Mouse (Mus musculus) midbrain, postnatal 0 days (tissue): Measurements from ENCODE around the gene Fxyd4. TPM values are rescaled to one million over a fixed set of nuclear protein-coding genes. Genes with fewer than 3 reads are reported as not detected.

Experiments used
- ATAC-seq: fragments of 200-750 bp; cut with Nextera tagmentation; 2 replicates; pipeline ENCODE4 v1.8.0; 2017; ENCODE audit warnings: moderate number of reproducible peaks, mild to moderate bottlenecking, moderate TSS enrichment, moderate library complexity; ENCODE audit not compliant: low FRiP score
- DNase-seq: peaks from one replicate; pipeline ENCODE4 v3.0.0-alpha.2; 2015; ENCODE audit warnings: low spot score
- H3K27ac ChIP-seq: fragments of 300-500 bp; sonication (generic); 2 replicates; pipeline ENCODE4 v1.5.1; 2014; ENCODE audit warnings: low read depth, mild to moderate bottlenecking, low read length, mixed read lengths
- H3K27me3 ChIP-seq: fragments of 300-500 bp; sonication (generic); 2 replicates; pipeline ENCODE4 v1.6.1; 2014; ENCODE audit warnings: low read length, control low read depth, mixed read lengths; ENCODE audit not compliant: insufficient read depth
- H3K36me3 ChIP-seq: fragments of 300-500 bp; sonication (generic); 2 replicates; pipeline ENCODE4 v1.6.1; 2014; ENCODE audit warnings: low read length, control low read depth, mixed read lengths; ENCODE audit not compliant: insufficient read depth
- H3K4me1 ChIP-seq: fragments of 300-500 bp; sonication (generic); 2 replicates; pipeline ENCODE4 v1.6.1; 2014; ENCODE audit warnings: mild to moderate bottlenecking, control low read depth, antibody characterized with exemption, low read length, mixed read lengths; ENCODE audit not compliant: insufficient read depth
- H3K4me2 ChIP-seq: fragments of 300-500 bp; sonication (generic); 2 replicates; pipeline ENCODE4 v1.6.1; 2014; ENCODE audit warnings: low read depth, mild to moderate bottlenecking, low read length, mixed read lengths; ENCODE audit not compliant: poor library complexity, severe bottlenecking
- H3K4me3 ChIP-seq: fragments of 300-500 bp; sonication (generic); 2 replicates; pipeline ENCODE4 v1.5.1; 2014; ENCODE audit warnings: low read depth, mild to moderate bottlenecking, low read length, moderate library complexity
- H3K9ac ChIP-seq: fragments of 300-500 bp; sonication (generic); replicated peaks from 2 replicates; pipeline ENCODE4 v1.6.1; 2014; ENCODE audit warnings: mild to moderate bottlenecking, low read length, moderate library complexity, mixed read lengths; ENCODE audit not compliant: poor library complexity, severe bottlenecking
- H3K9me3 ChIP-seq: fragments of 300-500 bp; sonication (generic); 2 replicates; pipeline ENCODE4 v1.6.1; 2016; ENCODE audit warnings: low read length, control low read depth
- CTCF ChIP-seq: IDR thresholded peaks from 2 replicates; pipeline ENCODE4 v1.5.1; 2016; ENCODE audit warnings: antibody characterized with exemption, mild to moderate bottlenecking
- WGBS: fragments of 180-500 bp; shearing (Covaris S2); extraction: QIAGEN DNeasy Blood & Tissue Kit; methylation state at CpG from one replicate; pipeline ENCODE4 v1.1.7; 2014; 5-methylcytosine and 5-hydroxymethylcytosine counted together
- microRNA-seq: library from miRNA; unstranded; fragments of <30 nt; microRNA quantifications from one replicate; pipeline ENCODE4, GENCODE M21; 2016; ENCODE audit warnings: borderline number of aligned reads
- polyA plus RNA-seq: library from polyadenylated mRNA; unstranded; fragments of >200 nt; fragmentation: Nextera tagmentation; extraction: Ambion mirVana; gene quantifications from 2 replicates; pipeline ENCODE4 v1.2.1, GENCODE M21; 2015
- total RNA-seq: library from RNA; depleted of rRNA; stranded (reverse); fragments of >200 nt; gene quantifications from 2 replicates; pipeline ENCODE4 v1.2.3, GENCODE M21; 2014; rRNA removed

The Fxyd4 gene
- total and polyA plus RNA-seq, 2 experiments from 2014 or later: 0.96 TPM; not detected in 1

DNA sequence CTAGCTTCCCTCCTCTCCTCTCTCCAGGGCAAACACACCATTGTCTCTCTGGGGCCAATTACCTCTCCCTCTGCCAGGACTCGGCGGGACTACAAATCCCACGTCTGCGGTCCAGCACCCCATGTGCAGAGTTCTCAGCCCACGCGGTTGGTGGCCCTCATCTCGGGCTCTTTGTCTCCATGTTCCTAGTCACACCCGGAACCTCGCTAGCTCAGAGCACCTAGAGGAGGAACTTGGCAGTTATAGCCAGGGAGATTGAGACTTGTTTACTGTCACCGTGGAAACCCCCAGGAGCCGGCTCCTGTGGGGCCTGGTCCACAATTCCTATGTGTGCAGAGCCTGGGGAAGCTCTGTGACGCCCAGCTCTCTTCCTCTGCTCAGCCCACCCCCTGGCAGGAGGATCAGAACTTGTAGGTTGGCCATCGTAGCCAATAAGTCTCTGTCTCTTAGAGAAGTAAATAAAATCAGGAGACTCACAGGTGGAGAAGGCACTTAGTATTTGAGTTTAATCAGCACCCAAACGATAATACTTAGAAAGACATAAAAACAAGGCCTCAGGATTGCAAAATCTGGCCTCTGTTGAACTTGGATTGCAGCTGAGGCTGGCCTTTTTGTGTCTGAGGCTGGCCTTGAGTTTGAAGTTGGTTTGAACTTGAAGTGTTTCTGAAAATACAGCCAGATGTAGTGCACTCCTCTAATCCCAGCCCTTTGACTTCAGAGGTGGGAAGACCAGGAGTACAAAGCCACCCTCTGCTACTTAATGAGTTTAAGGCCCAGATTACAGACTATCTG, 45.9 kb downstream of the Fxyd4 start:
- ATAC-seq: no peak
- Histone ChIP-seq H3K36me3 (no peaks in the 10 kb centered on the region), H3K4me3 (no peak overlapping the region), H3K9me3 (no peaks in the 10 kb centered on the region), H3K9ac (no peak overlapping the region), H3K27ac (no peak overlapping the region), H3K4me2 (no peak overlapping the region), H3K4me1 (no peaks in the 10 kb centered on the region), H3K27me3 (no peaks in the 10 kb centered on the region)
- 62% methylated on average over 14 of the region's 14 CpGs for WGBS
- no peak for DNase-seq
- TF ChIP-seq CTCF: no peak

DNA sequence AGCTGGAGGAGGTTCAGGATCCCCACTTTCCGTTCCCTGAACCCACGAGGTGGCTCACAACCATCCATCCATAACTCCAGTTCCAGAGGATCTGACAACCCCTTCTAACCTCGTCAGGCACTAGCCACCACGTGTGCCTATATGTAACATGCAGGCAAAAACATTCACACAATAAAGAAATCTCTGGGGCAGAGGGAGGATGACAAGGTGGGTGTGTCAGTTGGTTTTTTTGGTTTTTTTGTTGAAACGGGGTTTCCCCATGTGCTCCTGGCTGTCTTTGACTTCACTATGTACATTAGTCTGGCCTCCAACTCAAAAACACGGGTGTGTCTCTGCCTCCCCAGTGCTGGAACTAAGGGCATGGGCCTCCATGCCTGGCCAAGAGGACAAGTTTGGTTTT, 47.2 kb downstream of the Fxyd4 start:
- no peak for ATAC-seq
- DNase-seq: no peak
- TF ChIP-seq CTCF: no peak
- H3K36me3 ChIP-seq: no peaks in the 10 kb centered on the region
- no peaks in the 10 kb centered on the region for H3K9me3 ChIP-seq
- no peaks in the 10 kb centered on the region for H3K27me3 ChIP-seq
- 88% methylated on average over 6 of the region's 6 CpGs for WGBS
- no peak overlapping the region for H3K4me2 ChIP-seq
- no peak overlapping the region for H3K4me3 ChIP-seq
- H3K27ac ChIP-seq: no peak overlapping the region
- H3K9ac ChIP-seq: no peak overlapping the region
- H3K4me1 ChIP-seq: no peaks in the 10 kb centered on the region

DNA sequence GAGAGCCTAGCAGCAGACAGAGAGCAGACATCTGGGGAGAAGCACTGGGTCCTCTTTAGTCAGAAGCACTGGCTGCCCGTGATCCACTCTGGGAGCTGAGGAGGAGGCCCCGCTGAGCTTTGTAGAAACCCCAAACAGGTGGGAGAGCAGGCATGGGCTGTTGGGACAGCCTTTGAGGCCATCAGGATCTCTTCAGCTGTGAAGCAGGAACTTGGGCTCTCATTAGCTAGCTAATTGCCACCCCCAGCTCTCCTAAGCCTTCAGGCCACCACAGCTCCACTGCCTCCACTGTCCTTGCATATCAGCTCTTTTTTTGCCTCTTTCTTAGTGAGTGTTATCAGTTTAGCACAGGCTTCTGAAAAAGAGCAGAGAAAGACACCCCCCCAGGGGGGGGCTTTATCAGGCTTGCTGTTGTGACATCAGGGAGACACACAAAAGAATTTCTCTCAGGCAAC, 48.8 kb downstream of the Fxyd4 start:
- Histone ChIP-seq H3K4me3 (no peak overlapping the region), H3K9me3 (no peaks in the 10 kb centered on the region), H3K4me1 (no peaks in the 10 kb centered on the region), H3K27me3 (no peaks in the 10 kb centered on the region), H3K9ac (no peak overlapping the region), H3K27ac (no peak overlapping the region), H3K4me2 (no peak overlapping the region), H3K36me3 (no peaks in the 10 kb centered on the region)
- TF ChIP-seq CTCF: no peak
- DNase-seq: no peak
- 54% methylated on average over 2 of the region's 2 CpGs for WGBS
- ATAC-seq: no peak

DNA sequence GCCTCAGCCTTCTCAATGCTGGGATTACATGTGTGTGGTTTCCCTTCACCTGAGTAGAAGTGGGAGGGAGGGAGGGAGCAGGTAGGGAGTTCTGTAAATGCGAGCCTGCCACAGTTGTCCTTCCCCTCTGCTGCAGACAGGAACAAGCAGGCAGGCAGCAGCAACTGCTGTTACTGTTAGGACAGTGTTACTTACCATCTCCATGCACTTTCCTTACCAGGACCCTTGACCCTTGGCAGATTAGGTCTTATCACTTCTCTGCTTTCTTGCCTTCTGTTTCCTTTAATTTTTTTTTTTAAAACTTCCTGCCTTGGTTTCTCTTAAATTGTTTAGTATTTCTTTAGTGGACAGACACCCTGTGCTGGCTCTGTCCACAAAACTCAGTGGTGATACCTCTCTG, 49.5 kb downstream of the Fxyd4 start:
- H3K4me1 ChIP-seq: no peaks in the 10 kb centered on the region
- H3K27me3 ChIP-seq: no peaks in the 10 kb centered on the region
- H3K36me3 ChIP-seq: no peaks in the 10 kb centered on the region
- ATAC-seq (no peak), DNase-seq (no peak)
- H3K4me3 ChIP-seq: no peak overlapping the region
- H3K4me2 ChIP-seq: no peak overlapping the region
- TF ChIP-seq CTCF: no peak
- no peak overlapping the region for H3K9ac ChIP-seq
- 56% methylated on average over 1 of the region's 1 CpGs for WGBS
- H3K27ac ChIP-seq: no peak overlapping the region
- H3K9me3 ChIP-seq: no peaks in the 10 kb centered on the region

DNA sequence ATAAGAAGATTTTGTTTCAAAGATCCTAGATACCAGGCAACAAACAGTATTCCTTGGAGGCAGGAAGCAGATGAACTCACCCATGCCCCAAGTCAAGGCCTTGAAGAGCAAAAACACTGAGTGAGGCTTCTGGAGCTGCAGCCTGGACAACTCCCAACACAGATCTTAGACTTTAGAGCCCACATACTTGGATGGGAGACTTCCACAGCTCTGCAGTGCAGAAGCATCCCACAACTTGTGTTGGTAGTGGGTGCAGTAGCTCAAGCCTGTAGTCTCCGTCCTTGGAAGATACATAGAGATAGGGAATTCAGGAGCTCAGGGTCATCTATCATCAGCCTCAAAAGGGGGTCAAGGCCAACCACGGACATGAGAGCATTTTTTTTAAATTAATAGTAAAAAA, 51.5 kb downstream of the Fxyd4 start:
- H3K4me1 ChIP-seq: no peaks in the 10 kb centered on the region
- TF ChIP-seq CTCF: no peak
- H3K9me3 ChIP-seq: no peaks in the 10 kb centered on the region
- no peak overlapping the region for H3K4me3 ChIP-seq
- no peaks in the 10 kb centered on the region for H3K27me3 ChIP-seq
- H3K36me3 ChIP-seq: no peaks in the 10 kb centered on the region
- H3K27ac ChIP-seq: no peak overlapping the region
- H3K4me2 ChIP-seq: no peak overlapping the region
- 89% methylated on average over 2 of the region's 2 CpGs for WGBS
- ATAC-seq (no peak), DNase-seq (no peak)
- H3K9ac ChIP-seq: no peak overlapping the region

Small RNA genes lying within 50 kb of the gene (microRNA-seq; reads per million reads assigned to microRNA genes)
- not detected for gene Gm25535

Other genes with a start within 250 kb of the Fxyd4 start
- 75.0 and 95.9 TPM in 2 replicates for gene Zfp637, start 96.5 kb downstream of the Fxyd4 start, total RNA-seq
- gene Zfp637, start 96.5 kb downstream of the Fxyd4 start, polyA plus RNA-seq: 109 and 122 TPM in 2 replicates
- 14.5 and 18.6 TPM in 2 replicates for gene Zfp239, start 75.6 kb downstream of the Fxyd4 start, total RNA-seq
- gene Zfp239, start 75.6 kb downstream of the Fxyd4 start, polyA plus RNA-seq: 16.1 and 16.6 TPM in 2 replicates
- gene Hnrnpf, start 37.4 kb downstream of the Fxyd4 start, total RNA-seq: 154 and 159 TPM in 2 replicates
- gene Hnrnpf, start 37.4 kb downstream of the Fxyd4 start, polyA plus RNA-seq: 173 and 183 TPM in 2 replicates
- 23.0 and 25.4 TPM in 2 replicates for gene Rasgef1a, start 73.7 kb upstream of the Fxyd4 start, total RNA-seq
- 10.9 and 11.6 TPM in 2 replicates for gene Rasgef1a, start 73.7 kb upstream of the Fxyd4 start, polyA plus RNA-seq
- 13.0 and 15.8 TPM in 2 replicates for gene Csgalnact2, start 201.4 kb upstream of the Fxyd4 start, total RNA-seq
- gene Csgalnact2, start 201.4 kb upstream of the Fxyd4 start, polyA plus RNA-seq: 10.8 and 11.0 TPM in 2 replicates